Mouse (Mus musculus): ENCODE measurements around the gene Gm27027. TPM values are rescaled to one million over a fixed set of nuclear protein-coding genes. Genes with fewer than 3 reads are reported as not detected.

The Gm27027 gene
- polyA plus RNA-seq, 1 experiment from 2014 or later = not detected

- no peak for ATAC-seq (ENCODE audit: low read depth)
- WGBS = 49% methylated on average over 6 of the region's 6 CpGs
Observed at GRCm38 (mm10) chr2:94024637-94025036, 28.5 kb upstream of the Gm27027 start.

GRCm38 (mm10) chr2:94010335-94011291 lies 14.5 kb upstream of the Gm27027 start, which contains the start of gene Alkbh3:
Alkbh3 (minus strand) TSS chr2:94010807.
- peak; percentile 100 for ATAC-seq (ENCODE audit: low read depth)
- Histone ChIP-seq H3K4me1 (ENCODE audit: control insufficient read depth, insufficient read depth, low read length) (peaks cover 9% of the 10 kb centered on the region), H3K4me3 (ENCODE audit: low read depth, low read length) (peak within 1 kb of the TSS; percentile 91), H3K27ac (replicated peaks; ENCODE audit: low read depth, low read length) (peak within 1 kb of the TSS; percentile 35; the same call in 1 of the 2 replicates), H3K9ac (ENCODE audit: low read depth, low read length) (peak within 1 kb of the TSS; percentile 91), H3K27me3 (replicated peaks; ENCODE audit: control insufficient read depth, insufficient read depth, low read length) (no peaks in the 10 kb centered on the region), H3K36me3 (ENCODE audit: control insufficient read depth, insufficient read depth, low read length) (peaks cover 25% of the 10 kb centered on the region), H3K4me2 (ENCODE audit: low read depth, low read length) (peak within 1 kb of the TSS; percentile 87), H3K9me3 (ENCODE audit: control insufficient read depth, low read length) (no peaks in the 10 kb centered on the region; the same call in 1 of the 2 replicates)
- WGBS = 7% methylated on average over 45 of the region's 47 CpGs
- DNase-seq (ENCODE audit: low spot score) = peak; percentile 97

More at GRCm38 (mm10) chr2:94024637-94025036, 28.5 kb upstream of the Gm27027 start:
- Histone ChIP-seq H3K9me3 (ENCODE audit: control insufficient read depth, low read length) (no peaks in the 10 kb centered on the region), H3K4me3 (ENCODE audit: low read depth, low read length) (no peak overlapping the region), H3K9ac (ENCODE audit: low read depth, low read length) (no peak overlapping the region), H3K4me1 (ENCODE audit: control insufficient read depth, insufficient read depth, low read length) (no peaks in the 10 kb centered on the region), H3K27me3 (replicated peaks; ENCODE audit: control insufficient read depth, insufficient read depth, low read length) (no peaks in the 10 kb centered on the region), H3K36me3 (ENCODE audit: control insufficient read depth, insufficient read depth, low read length) (no peaks in the 10 kb centered on the region), H3K4me2 (ENCODE audit: low read depth, low read length) (no peak overlapping the region), H3K27ac (replicated peaks; ENCODE audit: low read depth, low read length) (no peak overlapping the region)
- no peak for DNase-seq (ENCODE audit: low spot score)

- Histone ChIP-seq H3K36me3 (ENCODE audit: control insufficient read depth, insufficient read depth, low read length) (peaks cover 92% of the 10 kb centered on the region), H3K9ac (ENCODE audit: low read depth, low read length) (no peak overlapping the region), H3K9me3 (ENCODE audit: control insufficient read depth, low read length) (no peaks in the 10 kb centered on the region), H3K27ac (replicated peaks; ENCODE audit: low read depth, low read length) (no peak overlapping the region), H3K4me1 (ENCODE audit: control insufficient read depth, insufficient read depth, low read length) (no peaks in the 10 kb centered on the region), H3K27me3 (replicated peaks; ENCODE audit: control insufficient read depth, insufficient read depth, low read length) (no peaks in the 10 kb centered on the region), H3K4me2 (ENCODE audit: low read depth, low read length) (no peak overlapping the region), H3K4me3 (ENCODE audit: low read depth, low read length) (no peak overlapping the region)
- 0 out of 2 replicates have a peak, but pooled peaks have one; percentile 53 for ATAC-seq (ENCODE audit: low read depth)
- 7% methylated on average over 2 of the region's 2 CpGs for WGBS
- DNase-seq (ENCODE audit: low spot score) = peak; percentile 81
Observed at GRCm38 (mm10) chr2:94002331-94002730, 6.2 kb upstream of the Gm27027 start.

GRCm38 (mm10) chr2:94001918-94002317 lies 5.8 kb upstream of the Gm27027 start:
- H3K9ac ChIP-seq (ENCODE audit: low read depth, low read length) = no peak overlapping the region
- WGBS = 79% methylated on average over 4 of the region's 4 CpGs
- DNase-seq (ENCODE audit: low spot score) (no peak), ATAC-seq (ENCODE audit: low read depth) (no peak)
- no peaks in the 10 kb centered on the region for H3K27me3 ChIP-seq (replicated peaks; ENCODE audit: control insufficient read depth, insufficient read depth, low read length)
- no peaks in the 10 kb centered on the region for H3K4me1 ChIP-seq (ENCODE audit: control insufficient read depth, insufficient read depth, low read length)
- H3K27ac ChIP-seq (replicated peaks; ENCODE audit: low read depth, low read length) = no peak overlapping the region
- no peak overlapping the region for H3K4me2 ChIP-seq (ENCODE audit: low read depth, low read length)
- H3K4me3 ChIP-seq (ENCODE audit: low read depth, low read length) = no peak overlapping the region
- H3K9me3 ChIP-seq (ENCODE audit: control insufficient read depth, low read length) = no peaks in the 10 kb centered on the region
- H3K36me3 ChIP-seq (ENCODE audit: control insufficient read depth, insufficient read depth, low read length) = peaks cover 92% of the 10 kb centered on the region

GRCm38 (mm10) chr2:94001411-94001810 lies 5.3 kb upstream of the Gm27027 start:
- ATAC-seq (ENCODE audit: low read depth) (no peak), DNase-seq (ENCODE audit: low spot score) (no peak)
- no peak overlapping the region for H3K9ac ChIP-seq (ENCODE audit: low read depth, low read length)
- H3K27ac ChIP-seq (replicated peaks; ENCODE audit: low read depth, low read length) = no peak overlapping the region
- H3K9me3 ChIP-seq (ENCODE audit: control insufficient read depth, low read length) = no peaks in the 10 kb centered on the region
- H3K27me3 ChIP-seq (replicated peaks; ENCODE audit: control insufficient read depth, insufficient read depth, low read length) = no peaks in the 10 kb centered on the region
- 86% methylated on average over 6 of the region's 6 CpGs for WGBS
- H3K4me3 ChIP-seq (ENCODE audit: low read depth, low read length) = no peak overlapping the region
- no peak overlapping the region for H3K4me2 ChIP-seq (ENCODE audit: low read depth, low read length)
- H3K36me3 ChIP-seq (ENCODE audit: control insufficient read depth, insufficient read depth, low read length) = peaks cover 92% of the 10 kb centered on the region
- H3K4me1 ChIP-seq (ENCODE audit: control insufficient read depth, insufficient read depth, low read length) = no peaks in the 10 kb centered on the region

GRCm38 (mm10) chr2:93992810-93993209 lies 3.3 kb downstream of the Gm27027 start:
- Histone ChIP-seq H3K36me3 (ENCODE audit: control insufficient read depth, insufficient read depth, low read length) (peaks cover 88% of the 10 kb centered on the region), H3K27ac (replicated peaks; ENCODE audit: low read depth, low read length) (no peak overlapping the region), H3K27me3 (replicated peaks; ENCODE audit: control insufficient read depth, insufficient read depth, low read length) (no peaks in the 10 kb centered on the region), H3K4me1 (ENCODE audit: control insufficient read depth, insufficient read depth, low read length) (no peaks in the 10 kb centered on the region), H3K4me3 (ENCODE audit: low read depth, low read length) (no peak overlapping the region), H3K9ac (ENCODE audit: low read depth, low read length) (no peak overlapping the region), H3K9me3 (ENCODE audit: control insufficient read depth, low read length) (no peaks in the 10 kb centered on the region), H3K4me2 (ENCODE audit: low read depth, low read length) (no peak overlapping the region)
- WGBS = 48% methylated on average over 3 of the region's 3 CpGs
- DNase-seq (ENCODE audit: low spot score) (no peak), ATAC-seq (ENCODE audit: low read depth) (no peak)

GRCm38 (mm10) chr2:93992259-93992658 lies 3.9 kb downstream of the Gm27027 start:
- peak; percentile 64 for DNase-seq (ENCODE audit: low spot score)
- no peaks in the 10 kb centered on the region for H3K9me3 ChIP-seq (ENCODE audit: control insufficient read depth, low read length)
- no peaks in the 10 kb centered on the region for H3K27me3 ChIP-seq (replicated peaks; ENCODE audit: control insufficient read depth, insufficient read depth, low read length)
- H3K9ac ChIP-seq (ENCODE audit: low read depth, low read length) = no peak overlapping the region
- peaks cover 88% of the 10 kb centered on the region for H3K36me3 ChIP-seq (ENCODE audit: control insufficient read depth, insufficient read depth, low read length)
- 39% methylated on average over 5 of the region's 5 CpGs for WGBS
- no peak overlapping the region for H3K4me3 ChIP-seq (ENCODE audit: low read depth, low read length)
- H3K4me2 ChIP-seq (ENCODE audit: low read depth, low read length) = no peak overlapping the region
- ATAC-seq (ENCODE audit: low read depth) = 0 out of 2 replicates have a peak, but pooled peaks have one; percentile 33
- H3K27ac ChIP-seq (replicated peaks; ENCODE audit: low read depth, low read length) = no peak overlapping the region
- no peaks in the 10 kb centered on the region for H3K4me1 ChIP-seq (ENCODE audit: control insufficient read depth, insufficient read depth, low read length)

DNA sequence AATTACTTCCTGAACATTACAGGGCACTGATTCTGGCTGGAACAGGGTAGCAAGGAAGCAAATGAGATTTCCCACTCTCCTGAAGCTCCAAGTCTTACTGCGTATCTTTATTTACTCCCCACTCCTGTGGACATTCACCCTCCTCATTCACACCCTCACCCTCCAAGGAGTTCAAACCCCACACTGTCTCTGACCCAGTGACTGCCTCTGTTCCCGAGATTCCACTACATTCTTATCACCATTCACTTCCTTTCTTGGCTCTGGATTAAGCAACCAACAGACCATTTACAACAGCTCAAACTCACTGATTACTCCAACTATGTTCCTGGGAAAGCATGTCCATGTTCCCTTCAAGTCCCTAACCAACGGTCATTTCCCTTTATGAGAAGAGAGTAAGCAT lies 4.8 kb downstream of the Gm27027 start:
- no peak for DNase-seq (ENCODE audit: low spot score)
- WGBS = 79% methylated on average over 3 of the region's 3 CpGs
- ATAC-seq (ENCODE audit: low read depth) = no peak

More for the DNA sequence above, 4.8 kb downstream of the Gm27027 start:
- Histone ChIP-seq H3K4me1 (ENCODE audit: control insufficient read depth, insufficient read depth, low read length) (no peaks in the 10 kb centered on the region), H3K27me3 (replicated peaks; ENCODE audit: control insufficient read depth, insufficient read depth, low read length) (no peaks in the 10 kb centered on the region), H3K36me3 (ENCODE audit: control insufficient read depth, insufficient read depth, low read length) (peaks cover 82% of the 10 kb centered on the region), H3K27ac (replicated peaks; ENCODE audit: low read depth, low read length) (no peak overlapping the region), H3K9me3 (ENCODE audit: control insufficient read depth, low read length) (no peaks in the 10 kb centered on the region), H3K9ac (ENCODE audit: low read depth, low read length) (no peak overlapping the region), H3K4me2 (ENCODE audit: low read depth, low read length) (no peak overlapping the region), H3K4me3 (ENCODE audit: low read depth, low read length) (no peak overlapping the region)

Data from embryonic facial prominence, embryonic 14.5 days (tissue).